Mouse (Mus musculus): Measurements from ENCODE around the gene Slc16a9. TPM values are rescaled to one million over a fixed set of nuclear protein-coding genes. Genes with fewer than 3 reads are reported as not detected.
"Not testable (repeated sequence)": the region's sequence is repeated elsewhere in the genome, so short reads cannot be mapped to it uniquely, and the experiment has no call there.

Gene Slc16a9
- polyA plus RNA-seq, 1 experiment from 2014 or later, result 1.6 TPM

GRCm38 (mm10) chr10:70220971-70221370 lies 23.9 kb upstream of the Slc16a9 start:
- no peaks in the 10 kb centered on the region for H3K36me3 ChIP-seq
- no peak overlapping the region for H3K4me2 ChIP-seq
- no peaks in the 10 kb centered on the region for H3K27me3 ChIP-seq
- H3K27ac ChIP-seq, result no peak overlapping the region
- no peak overlapping the region for H3K4me3 ChIP-seq
- no peak overlapping the region for H3K9ac ChIP-seq
- no peaks in the 10 kb centered on the region for H3K4me1 ChIP-seq (replicated peaks)
- no peak for ATAC-seq (ENCODE audit: low FRiP score)
- no peaks in the 10 kb centered on the region for H3K9me3 ChIP-seq
- WGBS, result 63% methylated on average over 5 of the region's 5 CpGs

GRCm38 (mm10) chr10:70222231-70222630 lies 22.7 kb upstream of the Slc16a9 start:
- not testable (repeated sequence) for H3K4me3 ChIP-seq; ATAC-seq (ENCODE audit: low FRiP score); H3K27ac ChIP-seq; H3K27me3 ChIP-seq; H3K36me3 ChIP-seq; H3K9me3 ChIP-seq; H3K4me2 ChIP-seq; H3K4me1 ChIP-seq (replicated peaks); H3K9ac ChIP-seq
- 94% methylated on average over 8 of the region's 8 CpGs for WGBS

GRCm38 (mm10) chr10:70224571-70224970 lies 20.3 kb upstream of the Slc16a9 start:
- Histone ChIP-seq H3K27me3 (no peaks in the 10 kb centered on the region), H3K9ac (no peak overlapping the region)
- ATAC-seq (ENCODE audit: low FRiP score), result no peak

GRCm38 (mm10) chr10:70225760-70226159 lies 19.1 kb upstream of the Slc16a9 start:
- no peaks in the 10 kb centered on the region for H3K36me3 ChIP-seq
- no peak for ATAC-seq (ENCODE audit: low FRiP score)
- no peak overlapping the region for H3K4me2 ChIP-seq
- H3K9ac ChIP-seq, result no peak overlapping the region
- 69% methylated on average over 6 of the region's 6 CpGs for WGBS
- H3K27me3 ChIP-seq, result no peaks in the 10 kb centered on the region
- no peaks in the 10 kb centered on the region for H3K4me1 ChIP-seq (replicated peaks)
- no peak overlapping the region for H3K4me3 ChIP-seq
- no peaks in the 10 kb centered on the region for H3K9me3 ChIP-seq
- H3K27ac ChIP-seq, result no peak overlapping the region

More at GRCm38 (mm10) chr10:70224571-70224970, 20.3 kb upstream of the Slc16a9 start:
- no peak overlapping the region for H3K27ac ChIP-seq
- WGBS, result 94% methylated on average over 6 of the region's 6 CpGs
- no peaks in the 10 kb centered on the region for H3K36me3 ChIP-seq
- H3K4me1 ChIP-seq (replicated peaks), result no peaks in the 10 kb centered on the region
- no peak overlapping the region for H3K4me3 ChIP-seq
- no peaks in the 10 kb centered on the region for H3K9me3 ChIP-seq
- no peak overlapping the region for H3K4me2 ChIP-seq

GRCm38 (mm10) chr10:70226608-70227007 lies 18.3 kb upstream of the Slc16a9 start:
- no peak for ATAC-seq (ENCODE audit: low FRiP score)
- no peaks in the 10 kb centered on the region for H3K36me3 ChIP-seq
- H3K27ac ChIP-seq, result no peak overlapping the region
- H3K9ac ChIP-seq, result no peak overlapping the region
- H3K4me3 ChIP-seq, result no peak overlapping the region
- no peak overlapping the region for H3K4me2 ChIP-seq
- no peaks in the 10 kb centered on the region for H3K4me1 ChIP-seq (replicated peaks)
- H3K9me3 ChIP-seq, result no peaks in the 10 kb centered on the region
- H3K27me3 ChIP-seq, result no peaks in the 10 kb centered on the region

- no peak overlapping the region for H3K9ac ChIP-seq
- H3K4me3 ChIP-seq, result no peak overlapping the region
- ATAC-seq (ENCODE audit: low FRiP score), result no peak
- H3K27me3 ChIP-seq, result no peaks in the 10 kb centered on the region
- H3K9me3 ChIP-seq, result no peaks in the 10 kb centered on the region
- H3K27ac ChIP-seq, result no peak overlapping the region
- no peak overlapping the region for H3K4me2 ChIP-seq
- 88% methylated on average over 6 of the region's 6 CpGs for WGBS
- no peaks in the 10 kb centered on the region for H3K4me1 ChIP-seq (replicated peaks)
- no peaks in the 10 kb centered on the region for H3K36me3 ChIP-seq
Observed at GRCm38 (mm10) chr10:70230352-70230751, 14.5 kb upstream of the Slc16a9 start.

GRCm38 (mm10) chr10:70237936-70238335 lies 7.0 kb upstream of the Slc16a9 start:
- H3K9me3 ChIP-seq, result no peaks in the 10 kb centered on the region
- ATAC-seq (ENCODE audit: low FRiP score), result no peak
- no peak overlapping the region for H3K9ac ChIP-seq
- H3K4me1 ChIP-seq (replicated peaks), result no peaks in the 10 kb centered on the region
- H3K27me3 ChIP-seq, result peaks cover 5% of the 10 kb centered on the region
- no peak overlapping the region for H3K4me2 ChIP-seq
- WGBS, result 78% methylated on average over 2 of the region's 2 CpGs
- no peak overlapping the region for H3K4me3 ChIP-seq
- H3K27ac ChIP-seq, result no peak overlapping the region
- H3K36me3 ChIP-seq, result no peaks in the 10 kb centered on the region

GRCm38 (mm10) chr10:70242751-70243444 lies 2.0 kb upstream of the Slc16a9 start:
- no peak overlapping the region for H3K27ac ChIP-seq
- peaks cover 41% of the 10 kb centered on the region for H3K27me3 ChIP-seq
- WGBS, result 49% methylated on average over 8 of the region's 8 CpGs
- no peak overlapping the region for H3K4me2 ChIP-seq
- no peak overlapping the region for H3K4me3 ChIP-seq
- no peaks in the 10 kb centered on the region for H3K36me3 ChIP-seq
- no peak overlapping the region for H3K9ac ChIP-seq
- no peaks in the 10 kb centered on the region for H3K9me3 ChIP-seq
- H3K4me1 ChIP-seq (replicated peaks), result peaks cover 16% of the 10 kb centered on the region
- ATAC-seq (ENCODE audit: low FRiP score), result no peak

GRCm38 (mm10) chr10:70245559-70245945 lies 652 bp downstream of the Slc16a9 start:
- Histone ChIP-seq H3K4me1 (replicated peaks) (peaks cover 16% of the 10 kb centered on the region), H3K4me3 (peak overlapping the region; percentile 70), H3K27ac (no peak overlapping the region), H3K9ac (peak overlapping the region; percentile 81), H3K27me3 (peaks cover 45% of the 10 kb centered on the region), H3K36me3 (no peaks in the 10 kb centered on the region), H3K9me3 (no peaks in the 10 kb centered on the region), H3K4me2 (peak overlapping the region; percentile 95)
- ATAC-seq (ENCODE audit: low FRiP score), result peak; percentile 65
- 0% methylated on average over 16 of the region's 16 CpGs for WGBS

GRCm38 (mm10) chr10:70246076-70246475 lies 1.2 kb downstream of the Slc16a9 start:
- peak overlapping the region; percentile 95 for H3K4me2 ChIP-seq
- H3K27me3 ChIP-seq, result peaks cover 45% of the 10 kb centered on the region
- H3K9me3 ChIP-seq, result no peaks in the 10 kb centered on the region
- H3K27ac ChIP-seq, result no peak overlapping the region
- peak overlapping the region; percentile 81; the same call in 1 of the 2 replicates for H3K9ac ChIP-seq
- peaks cover 16% of the 10 kb centered on the region for H3K4me1 ChIP-seq (replicated peaks)
- peak overlapping the region; percentile 70 for H3K4me3 ChIP-seq
- ATAC-seq (ENCODE audit: low FRiP score), result no peak
- no peaks in the 10 kb centered on the region for H3K36me3 ChIP-seq
- 39% methylated on average over 9 of the region's 9 CpGs for WGBS

GRCm38 (mm10) chr10:70250354-70250753 lies 5.5 kb downstream of the Slc16a9 start:
- 85% methylated on average over 4 of the region's 4 CpGs for WGBS
- Histone ChIP-seq H3K27ac (no peak overlapping the region), H3K36me3 (no peaks in the 10 kb centered on the region), H3K27me3 (peaks cover 21% of the 10 kb centered on the region), H3K9ac (no peak overlapping the region), H3K9me3 (no peaks in the 10 kb centered on the region), H3K4me1 (replicated peaks) (peaks cover 8% of the 10 kb centered on the region), H3K4me3 (no peak overlapping the region), H3K4me2 (no peak overlapping the region)
- ATAC-seq (ENCODE audit: low FRiP score), result no peak

GRCm38 (mm10) chr10:70250766-70251165 lies 5.9 kb downstream of the Slc16a9 start:
- H3K4me1 ChIP-seq (replicated peaks), result peaks cover 4% of the 10 kb centered on the region
- H3K27ac ChIP-seq, result no peak overlapping the region
- no peak for ATAC-seq (ENCODE audit: low FRiP score)
- no peak overlapping the region for H3K4me3 ChIP-seq
- H3K36me3 ChIP-seq, result no peaks in the 10 kb centered on the region
- H3K27me3 ChIP-seq, result peaks cover 17% of the 10 kb centered on the region
- WGBS, result 92% methylated on average over 6 of the region's 6 CpGs
- no peaks in the 10 kb centered on the region for H3K9me3 ChIP-seq
- no peak overlapping the region for H3K9ac ChIP-seq
- no peak overlapping the region for H3K4me2 ChIP-seq

GRCm38 (mm10) chr10:70254666-70255065 lies 9.8 kb downstream of the Slc16a9 start:
- no peak overlapping the region for H3K27ac ChIP-seq
- no peaks in the 10 kb centered on the region for H3K27me3 ChIP-seq
- no peaks in the 10 kb centered on the region for H3K9me3 ChIP-seq
- H3K9ac ChIP-seq, result no peak overlapping the region
- WGBS, result 82% methylated on average over 4 of the region's 4 CpGs
- no peak for ATAC-seq (ENCODE audit: low FRiP score)
- H3K36me3 ChIP-seq, result no peaks in the 10 kb centered on the region
- H3K4me2 ChIP-seq, result no peak overlapping the region
- H3K4me3 ChIP-seq, result no peak overlapping the region
- no peaks in the 10 kb centered on the region for H3K4me1 ChIP-seq (replicated peaks)

Measured in hindbrain, embryonic 13.5 days (tissue).